22 mouse cellular contexts compared by ENCODE assay signal in genomic region chr6:4856919-4857318, GRCm38 (mm10). TPM values are rescaled to one million over a fixed set of nuclear protein-coding genes. Genes with fewer than 3 reads are reported as not detected.
"Had no signal": no experiment of that assay in that cellular context is flagged by ENCODE, and none has a peak within 500 bp of the region (broad histone marks: within the 10 kb centered on the region; RNA-seq: fewer than 3 reads in every experiment).

No protein-coding gene starts in this region.

- H3K4me1 ChIP-seq: kidney, embryonic 15.5 days; limb, embryonic 12.5 days; limb, embryonic 15.5 days; midbrain, embryonic 13.5 days; neural tube, embryonic 13.5 days had no signal

- DNase-seq: kidney, adult 11 months; kidney, adult 8-10 months; kidney, postnatal 10 days; kidney, postnatal 36 days; left cerebral cortex, postnatal 4 days; lung, adult 2 months; lung, postnatal 14 days; lung, postnatal 4 days; retina, postnatal 1 day; right cerebral cortex, postnatal 25 days; spleen, adult 18-20 months; thymus, postnatal 25 days had no signal

- H3K27ac ChIP-seq: hindbrain, postnatal 0 days; kidney, embryonic 15.5 days; limb, embryonic 12.5 days; limb, embryonic 15.5 days; midbrain, embryonic 10.5 days; midbrain, embryonic 13.5 days; neural tube, embryonic 13.5 days had no signal

- ATAC-seq: hindbrain, postnatal 0 days; inflammation-experienced regulatory T-cells, adult 6 months; midbrain, embryonic 13.5 days; midbrain, embryonic 16.5 days had no signal

- H3K36me3 ChIP-seq: kidney, embryonic 15.5 days; limb, embryonic 12.5 days; limb, embryonic 15.5 days; midbrain, embryonic 10.5 days; midbrain, embryonic 13.5 days; neural tube, embryonic 13.5 days had no signal

- H3K9me3 ChIP-seq: kidney, embryonic 15.5 days; limb, embryonic 12.5 days; limb, embryonic 15.5 days; midbrain, embryonic 13.5 days; neural tube, embryonic 13.5 days had no signal

- H3K9ac ChIP-seq: kidney, embryonic 15.5 days; limb, embryonic 12.5 days; limb, embryonic 15.5 days; midbrain, embryonic 13.5 days; neural tube, embryonic 13.5 days had no signal

- H3K4me3 ChIP-seq: kidney, embryonic 15.5 days; limb, embryonic 12.5 days; limb, embryonic 15.5 days; midbrain, embryonic 10.5 days; midbrain, embryonic 13.5 days; myocyte; neural tube, embryonic 13.5 days had no signal

- H3K4me2 ChIP-seq: kidney, embryonic 15.5 days; limb, embryonic 12.5 days; limb, embryonic 15.5 days; midbrain, embryonic 13.5 days; neural tube, embryonic 13.5 days had no signal

- H3K27me3 ChIP-seq: kidney, embryonic 15.5 days; limb, embryonic 12.5 days; limb, embryonic 15.5 days; midbrain, embryonic 13.5 days; neural tube, embryonic 13.5 days had no signal

RNA-seq across cellular contexts. Expression of gene Ppp1r9a, which starts 45.8 kb away (rescaled TPM):
- polyA plus RNA-seq: inflammation-experienced regulatory T-cells, adult 6 months had no signal
